Mouse (Mus musculus) lung, adult 2 months (tissue): ENCODE data around the gene Narf.

Source experiments
- CTCF ChIP-seq: fragments of 200-500 bp; IDR thresholded peaks from 2 replicates; pipeline ENCODE4 v1.5.1; 2011; ENCODE audit warnings: mild to moderate bottlenecking, low read length, control low read depth; ENCODE audit not compliant: insufficient read depth
- POLR2A ChIP-seq: fragments of 200-500 bp; IDR thresholded peaks from 2 replicates; pipeline ENCODE4 v1.6.1; 2011; ENCODE audit warnings: low read depth, mild to moderate bottlenecking, control low read depth, low read length, borderline replicate concordance; ENCODE audit errors: extremely low read depth

GRCm38 (mm10) chr11:121199851-121200250, 37.2 kb upstream of the Narf start:
- no peak for TF ChIP-seq CTCF
- no peak for TF ChIP-seq POLR2A
